9 mouse cellular contexts compared by ENCODE assay signal in genomic region chr2:122937922-122938321, GRCm38 (mm10).
DNase-seq lines count a peak whose midpoint lies in the region; ATAC-seq lines count a peak whose summit lies in the region.
"Had no signal": no experiment of that assay in that cellular context is flagged by ENCODE, and none has a peak within 500 bp of the region (broad histone marks: within the 10 kb centered on the region; RNA-seq: fewer than 3 reads in every experiment).

No protein-coding gene starts in this region.

- DNase-seq in hindbrain, embryonic 14.5 days (ENCODE audit: low spot score): peak; percentile 37
- no peak for DNase-seq in hindbrain, embryonic 10.5 days (ENCODE audit: low spot score)
- peak; percentile 13 for DNase-seq in 3T3-L1 (ENCODE audit: low read depth, low spot score)
- DNase-seq in MN1 (ENCODE audit: low spot score): peak; percentile 32
- peak; percentile 4 to 8 for DNase-seq in kidney, postnatal 4 days
- DNase-seq in testis, postnatal 10 days (ENCODE audit: low spot score): no peak
- no peak for DNase-seq in midbrain, embryonic 11.5 days (ENCODE audit: low spot score, missing footprints)

- H3K36me3 ChIP-seq in hindbrain, embryonic 14.5 days (replicated peaks; ENCODE audit: control insufficient read depth, insufficient read depth): no peaks in the 10 kb centered on the region
- H3K36me3 ChIP-seq in hindbrain, embryonic 10.5 days: no peaks in the 10 kb centered on the region
- H3K36me3 ChIP-seq in midbrain, embryonic 11.5 days (ENCODE audit: control insufficient read depth, insufficient read depth, low read length): no peaks in the 10 kb centered on the region
- H3K36me3 ChIP-seq: hindbrain, embryonic 15.5 days had no signal

- no peaks in the 10 kb centered on the region for H3K9me3 ChIP-seq in hindbrain, embryonic 14.5 days (ENCODE audit: control insufficient read depth, low read length)
- H3K9me3 ChIP-seq in hindbrain, embryonic 10.5 days: no peaks in the 10 kb centered on the region
- H3K9me3 ChIP-seq in midbrain, embryonic 11.5 days (ENCODE audit: control insufficient read depth, low read length): no peaks in the 10 kb centered on the region
- H3K9me3 ChIP-seq: hindbrain, embryonic 15.5 days had no signal

- H3K4me1 ChIP-seq in hindbrain, embryonic 14.5 days (replicated peaks; ENCODE audit: control insufficient read depth, insufficient read depth, low read length): no peaks in the 10 kb centered on the region
- no peaks in the 10 kb centered on the region for H3K4me1 ChIP-seq in hindbrain, embryonic 10.5 days (replicated peaks)
- H3K4me1 ChIP-seq in midbrain, embryonic 11.5 days (ENCODE audit: control insufficient read depth, insufficient read depth, low read length): no peaks in the 10 kb centered on the region
- H3K4me1 ChIP-seq: hindbrain, embryonic 15.5 days had no signal

- no peaks in the 10 kb centered on the region for H3K27me3 ChIP-seq in hindbrain, embryonic 14.5 days (ENCODE audit: control insufficient read depth, insufficient read depth, low read length)
- no peaks in the 10 kb centered on the region for H3K27me3 ChIP-seq in hindbrain, embryonic 10.5 days (ENCODE audit: insufficient read depth, poor library complexity, severe bottlenecking)
- H3K27me3 ChIP-seq in midbrain, embryonic 11.5 days (ENCODE audit: control insufficient read depth, insufficient read depth, low read length): no peaks in the 10 kb centered on the region
- H3K27me3 ChIP-seq: hindbrain, embryonic 15.5 days had no signal

- no peak overlapping the region for H3K9ac ChIP-seq in hindbrain, embryonic 14.5 days
- no peak overlapping the region for H3K9ac ChIP-seq in midbrain, embryonic 11.5 days (ENCODE audit: low read length)
- H3K9ac ChIP-seq: hindbrain, embryonic 15.5 days had no signal

- H3K4me3 ChIP-seq in hindbrain, embryonic 14.5 days (replicated peaks; ENCODE audit: low read length): no peak overlapping the region
- no peak overlapping the region for H3K4me3 ChIP-seq in hindbrain, embryonic 10.5 days
- no peak overlapping the region for H3K4me3 ChIP-seq in midbrain, embryonic 11.5 days (ENCODE audit: low read depth, low read length)
- H3K4me3 ChIP-seq: hindbrain, embryonic 15.5 days had no signal

- ATAC-seq in hindbrain, embryonic 14.5 days (ENCODE audit: low FRiP score): no peak
- no peak for ATAC-seq in megakaryocyte-erythroid progenitor cell, adult 5-6 weeks (replicated peaks; ENCODE audit: low FRiP score, low TSS enrichment, poor library complexity, severe bottlenecking)
- no peak for ATAC-seq in midbrain, embryonic 11.5 days (ENCODE audit: low FRiP score)

- no peak overlapping the region for H3K4me2 ChIP-seq in hindbrain, embryonic 14.5 days (replicated peaks)
- H3K4me2 ChIP-seq in midbrain, embryonic 11.5 days: no peak overlapping the region
- H3K4me2 ChIP-seq: hindbrain, embryonic 15.5 days had no signal

- no peak overlapping the region for H3K27ac ChIP-seq in hindbrain, embryonic 14.5 days
- no peak overlapping the region for H3K27ac ChIP-seq in hindbrain, embryonic 10.5 days
- H3K27ac ChIP-seq in midbrain, embryonic 11.5 days (ENCODE audit: low read depth, low read length): no peak overlapping the region
- H3K27ac ChIP-seq: hindbrain, embryonic 15.5 days had no signal

- WGBS in hindbrain, embryonic 14.5 days: 42% methylated on average over 4 of the region's 4 CpGs
- 51% methylated on average over 4 of the region's 4 CpGs for WGBS in hindbrain, embryonic 10.5 days
- WGBS in midbrain, embryonic 11.5 days: 49% methylated on average over 4 of the region's 4 CpGs

Comparison
In these comparisons a context has a peak if more than half of its experiments do, and no peak if none do; other contexts are left out.
1. DNase-seq: peak in hindbrain, embryonic 14.5 days (single experiment), 3T3-L1 (single experiment), MN1 (single experiment) and kidney, postnatal 4 days (2 of 2); none in hindbrain, embryonic 10.5 days (single experiment), testis, postnatal 10 days (single experiment) and midbrain, embryonic 11.5 days (single experiment).